Mouse (Mus musculus): ENCODE data around the gene Cyp4a30b. TPM values are rescaled to one million over a fixed set of nuclear protein-coding genes. Genes with fewer than 3 reads are reported as not detected.
"Not testable (repeated sequence)": the region's sequence is repeated elsewhere in the genome, so short reads cannot be mapped to it uniquely, and the experiment has no call there.

Gene Cyp4a30b
- total RNA-seq (2021), result not detected
- long read RNA-seq, experiment 1, result 0 reads
- long read RNA-seq, experiment 2, result 0 reads

GRCm38 (mm10) chr4:115452304-115452703, at the start of gene Cyp4a30b:
Cyp4a30b (plus strand) TSS chr4:115452604.
- intact Hi-C loops (cut with DNase I), result no loop called here
- H3K4me3 ChIP-seq, result no peak within 1 kb of the TSS
- no peak for DNase-seq
- TF ChIP-seq CTCF (IDR thresholded peaks at IDR 0.05), result no peak
- no peak within 1 kb of the TSS for H3K27ac ChIP-seq

GRCm38 (mm10) chr4:115411324-115411723, 41.1 kb upstream of the Cyp4a30b start, which contains the start of gene Cyp4a12b:
Cyp4a12b (plus strand) TSS chr4:115411624.
- intact Hi-C loops (cut with DNase I), result not testable (repeated sequence)

GRCm38 (mm10) chr4:115450577-115451137, 1.7 kb upstream of the Cyp4a30b start:
- H3K4me3 ChIP-seq, result no peak overlapping the region
- DNase-seq, result no peak
- H3K27ac ChIP-seq, result no peak overlapping the region
- no peak for TF ChIP-seq CTCF (IDR thresholded peaks at IDR 0.05)
- intact Hi-C loops (cut with DNase I), result no loop called here

More at GRCm38 (mm10) chr4:115411324-115411723, 41.1 kb upstream of the Cyp4a30b start, which contains the start of gene Cyp4a12b:
- DNase-seq, H3K27ac ChIP-seq, H3K4me3 ChIP-seq: not testable (repeated sequence)

- H3K4me3 ChIP-seq; intact Hi-C loops (cut with DNase I); H3K27ac ChIP-seq; DNase-seq: not testable (repeated sequence)
Observed at GRCm38 (mm10) chr4:115473585-115473984, 21.2 kb downstream of the Cyp4a30b start.

- H3K4me3 ChIP-seq; intact Hi-C loops (cut with DNase I); H3K27ac ChIP-seq: not testable (repeated sequence)
- TF ChIP-seq CTCF (IDR thresholded peaks at IDR 0.05), result peak; percentile 45
- DNase-seq, result peak; percentile 20
Observed at GRCm38 (mm10) chr4:115476051-115476450, 23.6 kb downstream of the Cyp4a30b start.

GRCm38 (mm10) chr4:115481006-115481652, 28.7 kb downstream of the Cyp4a30b start:
- no peak for TF ChIP-seq CTCF (IDR thresholded peaks at IDR 0.05)
- Histone ChIP-seq H3K27ac (no peak overlapping the region), H3K4me3 (no peak overlapping the region)
- intact Hi-C loops (cut with DNase I), result no loop called here
- no peak for DNase-seq

GRCm38 (mm10) chr4:115496001-115496400, 43.6 kb downstream of the Cyp4a30b start, which contains the start of gene Cyp4a14:
Cyp4a14 (minus strand) TSS chr4:115496142.
- no peak for DNase-seq
- intact Hi-C loops (cut with DNase I), result no loop called here
- no peak for TF ChIP-seq CTCF (IDR thresholded peaks at IDR 0.05)
- Histone ChIP-seq H3K27ac (no peak within 1 kb of the TSS), H3K4me3 (no peak within 1 kb of the TSS)

- H3K27ac ChIP-seq, result no peak overlapping the region
- TF ChIP-seq CTCF (IDR thresholded peaks at IDR 0.05), result no peak
- intact Hi-C loops (cut with DNase I), result no loop called here
Observed at GRCm38 (mm10) chr4:115497466-115497865, 45.1 kb downstream of the Cyp4a30b start.

GRCm38 (mm10) chr4:115513964-115514363, 61.6 kb downstream of the Cyp4a30b start:
- H3K4me3 ChIP-seq; intact Hi-C loops (cut with DNase I); DNase-seq; H3K27ac ChIP-seq: not testable (repeated sequence)

More at GRCm38 (mm10) chr4:115497466-115497865, 45.1 kb downstream of the Cyp4a30b start:
- DNase-seq, result no peak
- no peak overlapping the region for H3K4me3 ChIP-seq

- DNase-seq; H3K4me3 ChIP-seq; intact Hi-C loops (cut with DNase I); H3K27ac ChIP-seq: not testable (repeated sequence)
Observed at GRCm38 (mm10) chr4:115518000-115518399, 65.6 kb downstream of the Cyp4a30b start, which contains the start of gene Cyp4a10. Cyp4a10 (plus strand) TSS chr4:115518264.

- Histone ChIP-seq H3K27ac (no peak overlapping the region), H3K4me3 (no peak overlapping the region)
- DNase-seq, result no peak
- TF ChIP-seq CTCF (IDR thresholded peaks at IDR 0.05), result no peak
- intact Hi-C loops (cut with DNase I), result no loop called here
Observed at GRCm38 (mm10) chr4:115519444-115519843, 67.0 kb downstream of the Cyp4a30b start.

Other genes with a start within 250 kb of the Cyp4a30b start
- gene Cyp4a29, start 210.5 kb upstream of the Cyp4a30b start, total RNA-seq (2021), result not detected
- gene Cyp4a12a, start 153.6 kb upstream of the Cyp4a30b start, total RNA-seq (2021), result not detected
- not detected for gene Cyp4a12b, start 41.0 kb upstream of the Cyp4a30b start, total RNA-seq (2021)
- gene Cyp4a14, start 43.5 kb downstream of the Cyp4a30b start, total RNA-seq (2021), result not detected
- not detected for gene Cyp4a10, start 65.7 kb downstream of the Cyp4a30b start, total RNA-seq (2021)
- not detected for gene Cyp4a31, start 111.0 kb downstream of the Cyp4a30b start, total RNA-seq (2021)
- not detected for gene Cyp4a32, start 148.4 kb downstream of the Cyp4a30b start, total RNA-seq (2021)
- gene Cyp4b1, start 195.1 kb downstream of the Cyp4a30b start, total RNA-seq (2021), result 1 to 10 TPM; 2.6 to 4.5 TPM